29 mouse cellular contexts compared by ENCODE assay signal in genomic region chr10:100115570-100115969, GRCm38 (mm10).
A peak's percentile ranks its signal among the peaks of the same experiment; 100 is the strongest.
DNase-seq lines count a peak whose midpoint lies in the region; ATAC-seq and TF ChIP-seq lines count a peak whose summit lies in the region.
"Had no signal": no experiment of that assay in that cellular context is flagged by ENCODE, and none has a peak within 500 bp of the region (broad histone marks: within the 10 kb centered on the region; RNA-seq: fewer than 3 reads in every experiment).

No protein-coding gene starts in this region.

- no peaks in the 10 kb centered on the region for H3K27me3 ChIP-seq in limb, embryonic 14.5 days (ENCODE audit: control insufficient read depth, insufficient read depth, low read length)
- no peaks in the 10 kb centered on the region for H3K27me3 ChIP-seq in limb, embryonic 10.5 days (ENCODE audit: low read depth, poor library complexity, severe bottlenecking)
- no peaks in the 10 kb centered on the region for H3K27me3 ChIP-seq in limb, embryonic 15.5 days
- H3K27me3 ChIP-seq: CH12.LX; embryonic facial prominence, embryonic 13.5 days; forebrain, embryonic 13.5 days; heart, embryonic 13.5 days had no signal

- no peaks in the 10 kb centered on the region for H3K4me1 ChIP-seq in limb, embryonic 14.5 days (ENCODE audit: control insufficient read depth, insufficient read depth, low read length)
- H3K4me1 ChIP-seq in limb, embryonic 10.5 days = no peaks in the 10 kb centered on the region
- H3K4me1 ChIP-seq in limb, embryonic 15.5 days = no peaks in the 10 kb centered on the region
- H3K4me1 ChIP-seq: embryonic facial prominence, embryonic 13.5 days; heart, embryonic 13.5 days had no signal

- 70% methylated on average over 2 of the region's 2 CpGs for WGBS in limb, embryonic 14.5 days
- WGBS in limb, embryonic 10.5 days = 95% methylated on average over 2 of the region's 2 CpGs
- WGBS in limb, embryonic 15.5 days = 64% methylated on average over 2 of the region's 2 CpGs

- no peak overlapping the region for H3K4me2 ChIP-seq in limb, embryonic 14.5 days (replicated peaks; ENCODE audit: low read depth, low read length, severe bottlenecking)
- no peak overlapping the region for H3K4me2 ChIP-seq in limb, embryonic 15.5 days
- H3K4me2 ChIP-seq: embryonic facial prominence, embryonic 13.5 days; forebrain, embryonic 13.5 days; heart, embryonic 13.5 days; hindbrain, embryonic 14.5 days had no signal

- DNase-seq in frontal cortex, postnatal 10 days (ENCODE audit: low spot score in 2 of 2) = no peak
- peak; percentile 72 for DNase-seq in limb, embryonic 14.5 days (ENCODE audit: low spot score)
- DNase-seq in limb, embryonic 10.5 days (ENCODE audit: low spot score) = no peak
- no peak for DNase-seq in thymus, postnatal 14 days
- DNase-seq in ovary, postnatal 10 days (ENCODE audit: low spot score) = no peak
- DNase-seq: adrenal gland, postnatal 10 days; adrenal gland, postnatal 36 days; B cell, adult 2 months; cerebellum, adult 11 months; cerebellum, adult 2 months; cerebellum, adult 9-11 months; cerebellum, postnatal 25 days; gastrocnemius, postnatal 10 days; heart, adult 11 months; heart, postnatal 14 days; heart, postnatal 4 days had no signal

- no peaks in the 10 kb centered on the region for H3K36me3 ChIP-seq in limb, embryonic 14.5 days (ENCODE audit: control insufficient read depth, insufficient read depth, low read length)
- H3K36me3 ChIP-seq in limb, embryonic 10.5 days = no peaks in the 10 kb centered on the region
- no peaks in the 10 kb centered on the region for H3K36me3 ChIP-seq in limb, embryonic 15.5 days
- H3K36me3 ChIP-seq: embryonic facial prominence, embryonic 13.5 days; forebrain, embryonic 10.5 days; G1E; heart, embryonic 13.5 days had no signal

- ATAC-seq in frontal cortex, adult (ENCODE audit: low TSS enrichment) = peak; percentile 78
- peak; percentile 67 for ATAC-seq in limb, embryonic 14.5 days (ENCODE audit: low FRiP score, low read depth)
- 0 out of 2 replicates have a peak, but pooled peaks have one; percentile 44 for ATAC-seq in limb, embryonic 15.5 days (ENCODE audit: insufficient number of reproducible peaks, low FRiP score, low TSS enrichment, low read depth)
- ATAC-seq: forebrain, embryonic 13.5 days; forebrain, embryonic 16.5 days; hindbrain, postnatal 0 days; inflammation-experienced regulatory T-cells, adult 6 months; intestine, embryonic 16.5 days had no signal

- no peak overlapping the region for H3K4me3 ChIP-seq in limb, embryonic 14.5 days (replicated peaks; ENCODE audit: low read length)
- H3K4me3 ChIP-seq in limb, embryonic 10.5 days = no peak overlapping the region
- H3K4me3 ChIP-seq in limb, embryonic 15.5 days = no peak overlapping the region
- H3K4me3 ChIP-seq: embryonic facial prominence, embryonic 13.5 days; forebrain, embryonic 10.5 days; forebrain, embryonic 13.5 days; heart, embryonic 13.5 days had no signal

- H3K27ac ChIP-seq in limb, embryonic 14.5 days (replicated peaks; ENCODE audit: low read depth, low read length) = no peak overlapping the region
- H3K27ac ChIP-seq in limb, embryonic 10.5 days = no peak overlapping the region
- H3K27ac ChIP-seq in limb, embryonic 15.5 days = no peak overlapping the region
- H3K27ac ChIP-seq: embryonic facial prominence, embryonic 13.5 days; forebrain, embryonic 10.5 days; forebrain, embryonic 13.5 days; heart, embryonic 13.5 days; hindbrain, embryonic 14.5 days; hindbrain, postnatal 0 days had no signal

- no peak overlapping the region for H3K9ac ChIP-seq in limb, embryonic 14.5 days (ENCODE audit: low read depth, low read length, severe bottlenecking)
- H3K9ac ChIP-seq in limb, embryonic 15.5 days = no peak overlapping the region
- H3K9ac ChIP-seq: embryonic facial prominence, embryonic 13.5 days; forebrain, embryonic 13.5 days; heart, embryonic 13.5 days; hindbrain, embryonic 14.5 days had no signal

- no peaks in the 10 kb centered on the region for H3K9me3 ChIP-seq in limb, embryonic 14.5 days (ENCODE audit: control insufficient read depth, low read length)
- no peaks in the 10 kb centered on the region for H3K9me3 ChIP-seq in limb, embryonic 10.5 days (replicated peaks)
- no peaks in the 10 kb centered on the region for H3K9me3 ChIP-seq in limb, embryonic 15.5 days
- H3K9me3 ChIP-seq: embryonic facial prominence, embryonic 13.5 days; forebrain, embryonic 10.5 days; forebrain, embryonic 13.5 days; G1E; heart, embryonic 13.5 days had no signal

- TF ChIP-seq POLR2A in limb, embryonic 14.5 days (IDR thresholded peaks at IDR 0.05; ENCODE audit: borderline replicate concordance, extremely low read depth, insufficient read depth, insufficient read length) = no peak
